Mouse (Mus musculus): ENCODE results near the gene Derl3.

GRCm38 (mm10) chr10:75859107-75859746 lies 34.0 kb upstream of the Derl3 start:
- TF ChIP-seq CTCF (IDR thresholded peaks at IDR 0.05; ENCODE audit: borderline replicate concordance, extremely low read depth, insufficient read depth, insufficient read length) (no peak), POLR2A (IDR thresholded peaks at IDR 0.05; ENCODE audit: borderline replicate concordance, extremely low read depth, insufficient read depth, insufficient read length, poor library complexity, severe bottlenecking) (no peak)
